Mouse (Mus musculus) hematopoietic stem cell, adult 5-6 weeks (primary cell): Measurements from ENCODE around the gene Armh1. TPM values are rescaled to one million over a fixed set of nuclear protein-coding genes. Genes with fewer than 3 reads are reported as not detected.
A peak's percentile ranks its signal among the peaks of the same experiment; 100 is the strongest.
"Not testable (repeated sequence)": the region's sequence is repeated elsewhere in the genome, so short reads cannot be mapped to it uniquely, and the experiment has no call there.

ENCODE experiments used
- ATAC-seq, 2 experiments: fragments of 125-278 bp in 1 of 2; replicated peaks in 1 of 2; 2 replicates each; pipeline ENCODE4 v1.8.0; 2016 to 2017; ENCODE audit warnings: inconsistent platforms in 2 of 2, mild to moderate bottlenecking in 2 of 2, moderate number of reproducible peaks in 2 of 2, low read depth in 1 of 2, moderate TSS enrichment in 1 of 2; ENCODE audit not compliant: low FRiP score in 2 of 2, poor library complexity in 2 of 2, severe bottlenecking in 2 of 2, insufficient read depth in 1 of 2, low TSS enrichment in 1 of 2
- total RNA-seq: library from RNA; stranded (forward); fragments of 172-1452, 232-1000 nt; gene quantifications from 2 replicates; pipeline ENCODE4 v1.2.3, GENCODE M21; 2017

Armh1 gene
- total RNA-seq, 1 experiment from 2014 or later, result not detected

DNA sequence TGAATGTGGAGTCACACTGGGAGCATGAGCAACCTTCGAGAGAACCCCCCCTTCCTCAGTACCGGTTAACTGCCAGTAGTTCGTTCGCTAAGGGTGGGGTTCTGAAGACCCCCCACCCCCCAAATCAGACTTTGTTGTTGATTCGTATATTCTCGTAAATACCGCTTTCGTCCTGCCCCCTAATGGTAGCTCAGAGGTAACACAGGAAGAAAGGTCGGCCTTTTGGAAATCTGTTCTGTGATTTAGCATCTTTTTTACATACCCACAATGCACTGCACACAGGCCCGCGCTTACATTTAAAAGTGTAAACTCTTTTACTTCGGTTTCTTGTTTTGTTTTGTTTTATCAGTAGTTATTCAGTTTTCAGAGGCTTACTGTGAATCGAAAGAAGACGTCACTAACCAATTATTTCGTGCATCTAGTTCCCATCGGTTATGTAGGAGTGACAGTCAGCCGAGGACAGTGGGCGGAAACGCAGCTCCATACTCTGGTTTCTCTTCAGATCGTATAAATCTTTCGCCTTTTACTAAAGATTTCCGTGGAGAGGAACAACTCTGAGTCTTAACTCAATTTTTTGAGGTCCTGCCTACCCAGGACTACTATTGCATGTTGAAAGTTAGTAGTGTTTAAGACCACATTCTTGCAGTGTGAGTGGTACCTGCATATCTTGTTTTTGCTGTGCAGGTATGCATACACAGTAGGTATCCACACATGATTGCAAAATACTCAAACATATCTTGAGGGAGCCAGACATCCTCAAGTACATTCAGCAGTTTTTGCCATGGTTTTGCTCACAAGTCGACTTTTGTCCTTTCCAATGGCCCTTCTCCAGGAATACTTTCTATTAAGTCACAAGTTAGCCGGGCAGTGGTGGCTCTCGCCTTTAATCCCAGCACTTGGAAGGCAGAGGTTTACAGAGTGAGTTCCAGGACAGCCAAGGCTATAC, 49.6 kb downstream of the Armh1 start:
- peak; percentile 56 to 84 for ATAC-seq

DNA sequence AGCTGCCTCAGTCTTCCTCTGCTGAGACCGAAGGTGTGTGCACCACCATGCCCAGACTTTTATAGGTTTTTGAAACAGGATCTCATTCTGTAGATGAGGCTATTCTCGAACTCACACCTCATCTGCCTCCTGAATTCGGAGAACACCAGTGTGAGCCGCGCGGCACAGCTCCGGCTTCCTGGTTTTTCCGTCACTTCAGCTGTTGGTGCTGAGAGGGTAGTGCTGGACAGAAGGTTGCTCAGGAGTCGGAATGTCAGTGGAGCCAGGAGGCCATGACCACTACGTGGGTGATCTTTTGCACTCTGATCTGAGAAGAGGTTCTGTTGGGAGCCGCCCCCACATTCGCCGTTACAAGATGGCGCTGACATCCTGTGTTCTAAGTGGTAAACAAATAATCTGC, 60.1 kb downstream of the Armh1 start:
- ATAC-seq, result no peak

DNA sequence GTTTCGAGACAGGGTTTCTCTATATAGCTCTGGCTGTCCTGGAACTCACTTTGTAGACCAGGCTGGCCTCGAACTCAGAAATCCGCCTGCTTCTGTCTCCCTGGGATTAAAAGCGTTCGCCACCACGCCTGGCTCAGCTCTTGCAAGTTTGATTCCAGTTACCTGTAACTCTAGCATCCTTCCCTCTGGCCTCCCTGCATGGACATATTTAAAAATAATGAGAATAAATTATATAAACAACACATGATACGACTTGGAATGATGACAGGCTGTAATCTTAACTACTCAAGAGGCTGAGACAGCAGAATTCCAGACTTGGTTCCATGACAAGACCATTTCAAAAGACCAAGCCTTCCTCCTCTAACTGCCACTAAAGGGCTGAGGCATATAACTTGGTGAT, 61.3 kb downstream of the Armh1 start:
- ATAC-seq, result no peak

DNA sequence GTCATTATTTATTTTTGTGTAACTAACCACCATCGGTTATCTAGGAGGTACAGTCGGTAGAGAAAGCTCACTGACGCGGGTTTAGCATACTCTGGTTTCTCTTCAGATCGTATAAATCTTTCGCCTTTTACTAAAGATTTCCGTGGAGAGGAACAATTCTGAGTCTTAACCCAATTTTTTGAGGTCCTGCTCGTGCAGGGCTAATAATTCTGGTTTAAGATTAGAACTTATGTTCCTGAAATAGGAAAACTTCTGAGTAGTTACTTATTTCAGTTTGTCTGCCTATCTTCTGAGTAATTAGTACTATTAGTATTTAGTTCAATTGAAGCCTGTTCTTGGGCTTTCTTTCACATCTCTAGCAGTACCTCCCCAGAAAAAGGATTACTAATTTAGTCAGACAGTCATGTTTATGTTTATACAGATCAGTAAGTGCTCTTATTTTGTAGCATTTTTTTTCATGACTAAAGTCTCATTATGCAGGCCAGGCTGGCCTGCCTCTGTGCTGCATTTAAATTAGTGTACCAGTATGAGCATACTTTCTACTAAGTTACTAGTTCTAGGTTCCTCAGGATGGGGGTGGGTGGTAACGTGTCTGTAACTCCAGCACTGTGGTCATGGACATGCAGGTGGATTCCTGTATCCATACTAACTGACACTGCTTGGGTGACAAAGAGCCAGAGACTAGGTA, 61.9 kb downstream of the Armh1 start:
- ATAC-seq, result peak; percentile 84 to 89

DNA sequence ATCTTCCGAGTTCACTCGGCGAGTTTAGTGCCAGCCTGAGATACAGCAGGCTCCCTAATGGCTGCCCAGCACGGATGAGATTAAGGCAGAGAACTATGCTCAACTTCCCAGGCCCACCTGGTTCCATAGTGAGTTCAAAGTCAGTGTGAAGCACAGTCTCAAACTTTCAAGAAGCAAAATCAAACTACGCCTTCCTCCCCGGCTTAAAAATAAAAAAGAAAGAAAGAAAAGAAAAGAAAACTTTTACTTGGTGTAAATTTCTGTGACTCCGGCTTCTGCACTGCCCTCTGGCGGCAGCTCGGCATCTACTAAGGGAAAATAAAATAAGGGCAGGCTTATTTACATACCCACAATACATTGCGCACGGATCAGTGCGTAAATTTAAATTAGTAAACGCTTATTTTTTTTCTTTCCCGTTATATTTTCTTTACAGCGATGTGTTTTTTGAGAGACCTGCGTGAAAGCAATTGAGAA, 62.5 kb downstream of the Armh1 start:
- peak; percentile 54 to 68; a peak in 1 of 4 replicates for ATAC-seq

DNA sequence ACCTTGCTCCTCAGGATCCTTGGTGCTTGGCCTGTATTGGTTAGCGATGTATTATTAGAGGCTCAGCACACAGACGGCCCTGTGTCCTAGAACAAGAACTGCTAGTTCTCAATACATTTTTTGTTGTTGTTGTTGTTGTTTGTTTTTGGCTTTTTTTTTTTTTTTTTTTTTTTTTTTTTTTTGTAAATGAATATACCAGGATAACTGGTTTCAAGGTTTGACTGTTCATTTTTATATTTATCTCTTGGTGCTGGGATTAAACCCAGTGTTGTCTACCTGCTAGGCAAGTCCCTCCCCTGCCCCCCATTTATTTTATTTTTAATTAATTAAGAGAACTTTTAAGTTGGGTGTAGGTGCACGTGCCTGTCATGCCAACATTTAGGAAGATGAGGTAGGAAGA, 63.0 kb downstream of the Armh1 start:
- no peak for ATAC-seq

DNA sequence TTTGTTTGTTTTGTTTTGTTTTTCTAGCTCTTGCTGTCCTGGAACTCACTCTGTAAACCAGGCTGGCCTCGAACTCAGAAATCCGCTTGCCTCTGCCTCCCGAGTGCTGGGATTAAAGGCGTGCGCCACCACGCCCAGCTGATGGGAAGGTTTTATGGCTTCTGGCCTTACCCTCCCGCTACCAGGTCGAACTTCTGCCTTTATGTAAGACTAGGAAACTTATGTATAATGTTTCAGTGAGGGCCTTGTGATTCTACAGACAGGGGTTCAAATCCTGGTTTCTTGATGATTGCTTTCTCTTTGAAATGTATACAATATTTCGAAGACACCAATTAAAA, 69.2 kb downstream of the Armh1 start:
- ATAC-seq, result not testable (repeated sequence)

DNA sequence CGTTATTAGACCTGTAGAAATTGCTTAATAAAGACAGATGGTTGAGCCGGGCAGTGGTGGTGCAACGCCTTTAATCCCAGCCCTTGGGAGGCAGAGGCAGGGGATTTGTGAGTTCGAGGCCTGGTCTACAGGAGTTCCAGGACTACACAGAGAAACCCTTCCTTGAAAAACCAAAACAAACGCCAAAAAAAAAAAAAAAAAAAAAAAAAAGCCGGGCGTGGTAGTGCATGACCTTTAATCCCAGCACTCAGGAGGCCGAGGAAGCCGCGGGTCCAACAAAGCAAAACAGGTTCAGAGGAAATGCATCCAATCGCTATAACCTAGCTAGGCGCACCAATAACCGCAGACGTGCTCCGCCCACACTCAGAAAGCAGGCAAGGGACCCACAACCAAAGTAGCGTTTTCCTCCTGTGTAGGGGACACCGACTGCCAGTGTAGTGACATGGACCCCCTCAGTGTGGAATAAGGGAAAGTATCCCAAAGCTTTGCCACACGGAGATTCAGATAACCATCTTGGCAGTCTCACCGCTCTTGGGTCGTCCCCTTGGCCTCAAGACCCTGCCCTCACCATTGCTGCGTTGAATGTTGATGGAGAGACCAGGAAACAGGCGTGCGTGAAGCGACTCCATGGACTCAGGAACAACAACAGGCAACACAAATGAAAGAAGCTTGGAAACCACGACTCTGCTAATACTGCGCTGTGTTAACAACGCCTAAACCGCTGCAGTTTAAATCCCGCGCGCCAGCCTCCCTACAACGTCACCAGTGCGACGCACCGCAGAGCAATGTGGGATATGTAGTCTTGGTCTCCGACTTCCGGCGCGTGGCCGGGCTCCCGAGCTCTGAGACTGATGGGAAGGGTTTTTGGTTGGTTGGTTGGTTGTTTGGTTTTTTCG, 69.8 kb downstream of the Armh1 start, which contains the start of gene Kif2c:
Gene Kif2c, minus strand, starts transcription at position 777 of the 896 bp plus-strand sequence.
- ATAC-seq, result peak; percentile 97 to 99

DNA sequence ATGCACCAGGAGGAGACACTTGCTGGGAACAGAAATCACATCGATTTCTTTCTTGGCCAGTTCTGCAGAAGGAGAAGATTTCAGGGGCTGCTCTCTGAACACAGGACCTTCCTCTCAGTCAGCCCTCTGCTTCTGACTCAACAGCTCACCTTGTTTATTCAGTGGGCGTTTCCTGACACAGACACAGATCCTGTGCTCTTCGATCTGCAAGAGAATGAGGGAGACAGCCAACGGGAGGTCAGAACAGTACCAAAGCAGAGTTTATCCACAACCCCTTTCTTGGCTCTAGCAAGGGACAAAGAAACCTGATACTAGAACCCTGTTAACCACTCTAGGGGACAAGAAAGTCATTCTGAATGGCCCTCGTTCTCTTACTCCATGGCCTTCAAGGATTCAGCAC, 82.0 kb downstream of the Armh1 start:
- no peak for ATAC-seq

Other genes with a start within 250 kb of the Armh1 start
- 21.2 and 34.4 TPM in 2 replicates for gene Eif2b3, start 232.7 kb downstream of the Armh1 start, total RNA-seq
- 0.13 TPM in 1 of 2 replicates, not detected in the other for gene Ptch2, start 156.1 kb downstream of the Armh1 start, total RNA-seq
- gene Btbd19, start 126.4 kb downstream of the Armh1 start, total RNA-seq, result 8.4 and 13.3 TPM in 2 replicates
- gene Tctex1d4, start 125.3 kb downstream of the Armh1 start, total RNA-seq, result not detected in 2 replicates
- gene Plk3, start 118.2 kb downstream of the Armh1 start, total RNA-seq, result 3.1 and 9.3 TPM in 2 replicates
- 2,027 and 2,234 TPM in 2 replicates for gene Rps8, start 95.9 kb downstream of the Armh1 start, total RNA-seq
- gene Kif2c, start 69.5 kb downstream of the Armh1 start, total RNA-seq, result 21.9 and 30.0 TPM in 2 replicates
- 3.8 TPM in 1 of 2 replicates, not detected in the other for gene Tmem53, start 174 bp downstream of the Armh1 start, total RNA-seq
- 90.9 and 127 TPM in 2 replicates for gene Rnf220, start 244.9 kb upstream of the Armh1 start, total RNA-seq